Mouse (Mus musculus) embryonic fibroblast, embryonic 13.5 days (primary cell): Measurements from ENCODE around the gene Rtn4r.

Source experiments
- CTCF ChIP-seq: IDR thresholded peaks from 2 replicates; pipeline ENCODE4 v1.5.1; 2011; ENCODE audit warnings: mild to moderate bottlenecking, control low read depth, low read length, moderate library complexity, borderline replicate concordance; ENCODE audit not compliant: insufficient read depth
- POLR2A ChIP-seq: IDR thresholded peaks from 2 replicates; pipeline ENCODE4 v1.6.1; 2011; ENCODE audit warnings: low read depth, mild to moderate bottlenecking, control low read depth, low read length, moderate library complexity

GRCm38 (mm10) chr16:18166613-18167190 is 39.3 kb downstream of the Rtn4r start:
- TF ChIP-seq CTCF, result no peak
- no peak for TF ChIP-seq POLR2A
